Mouse (Mus musculus) C2C12 (cell line): ENCODE results near the gene 1700001C02Rik. TPM values are rescaled to one million over a fixed set of nuclear protein-coding genes. Genes with fewer than 3 reads are reported as not detected.

ENCODE experiments used
- H3K27me3 ChIP-seq: one replicate; pipeline ENCODE4 v1.6.1; 2011; ENCODE audit not compliant: control insufficient read depth, insufficient read depth, insufficient read length
- H3K36me3 ChIP-seq: one replicate; pipeline ENCODE4 v1.6.1; 2011; ENCODE audit not compliant: control insufficient read depth, insufficient read depth
- H3K4me3 ChIP-seq: one replicate; pipeline ENCODE4 v1.5.1; 2011; ENCODE audit warnings: mild to moderate bottlenecking, control low read depth; ENCODE audit not compliant: poor library complexity, insufficient read depth, severe bottlenecking
- H3K79me2 ChIP-seq: one replicate; pipeline ENCODE4 v1.6.1; 2011; ENCODE audit not compliant: control insufficient read depth, insufficient read depth
- H3K79me3 ChIP-seq: one replicate; pipeline ENCODE4 v1.6.1; 2011; ENCODE audit warnings: low read depth, control low read depth
- H3ac ChIP-seq: one replicate; pipeline ENCODE3; 2011; ENCODE audit warnings: low read depth; ENCODE audit not compliant: control insufficient read depth, insufficient read length
- CEBPB ChIP-seq: IDR thresholded peaks from one replicate; pipeline ENCODE4 v1.6.1; 2011; ENCODE audit warnings: low read depth, mild to moderate bottlenecking, control low read depth, moderate library complexity
- CTCF ChIP-seq: IDR thresholded peaks from one replicate; pipeline ENCODE4 v1.5.1; 2011; ENCODE audit not compliant: control insufficient read depth, insufficient read depth, insufficient read length
- FOSL1 ChIP-seq: IDR thresholded peaks from one replicate; pipeline ENCODE4 v1.8.0; 2011; ENCODE audit warnings: mild to moderate bottlenecking, low read length; ENCODE audit not compliant: poor library complexity, insufficient read depth, severe bottlenecking
- MAX ChIP-seq: IDR thresholded peaks from one replicate; pipeline ENCODE4 v1.6.1; 2011; ENCODE audit warnings: mild to moderate bottlenecking, control low read depth
- MYOD1 ChIP-seq: IDR thresholded peaks from one replicate; pipeline ENCODE4 v1.6.1; 2011; ENCODE audit warnings: low read depth; ENCODE audit not compliant: control insufficient read depth, insufficient read length
- MYOG ChIP-seq: IDR thresholded peaks from one replicate; pipeline ENCODE4 v1.6.1; 2011; ENCODE audit not compliant: control insufficient read depth, insufficient read length; ENCODE audit errors: extremely low read depth
- USF1 ChIP-seq: IDR thresholded peaks from one replicate; pipeline ENCODE4 v1.6.1; 2011; ENCODE audit warnings: low read depth, mild to moderate bottlenecking, control low read depth, moderate library complexity
- polyA plus RNA-seq: library from polyadenylated mRNA; unstranded; fragments of >200 nt; fragmentation: generic; extraction: Trizol; gene quantifications from one replicate; pipeline ENCODE4 v1.2.1, GENCODE M21; 2012; ENCODE audit warnings: missing spikeins

The 1700001C02Rik gene
- polyA plus RNA-seq, 1 experiment = not detected

DNA sequence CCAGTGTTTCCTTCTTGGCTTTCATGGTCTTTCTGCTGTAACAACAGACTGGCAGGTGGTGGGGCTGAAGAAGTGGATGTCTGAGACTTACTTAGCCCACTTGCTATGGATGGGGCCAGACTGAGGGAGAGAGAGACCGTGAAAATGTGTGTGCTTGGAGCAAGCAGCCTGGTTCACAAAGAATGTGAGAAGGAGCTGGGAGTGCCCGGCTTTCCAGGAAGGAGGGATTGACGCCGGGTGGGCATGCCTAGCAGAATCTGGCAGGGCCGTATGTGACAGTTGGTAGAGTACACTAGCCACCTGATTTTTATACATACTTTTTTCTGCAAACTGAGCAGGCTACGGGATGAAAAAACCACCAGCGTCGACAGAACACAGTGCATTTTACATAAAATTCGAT is 468 bp downstream of the 1700001C02Rik start:
- no peak overlapping the region for H3K4me3 ChIP-seq
- no peaks in the 10 kb centered on the region for H3K79me2 ChIP-seq
- TF ChIP-seq CTCF (no peak), MYOG (no peak), MAX (no peak), MYOD1 (no peak), USF1 (no peak), FOSL1 (no peak)
- no peak overlapping the region for H3ac ChIP-seq
- H3K79me3 ChIP-seq = no peaks in the 10 kb centered on the region
- peaks cover 86% of the 10 kb centered on the region for H3K27me3 ChIP-seq
- no peaks in the 10 kb centered on the region for H3K36me3 ChIP-seq

DNA sequence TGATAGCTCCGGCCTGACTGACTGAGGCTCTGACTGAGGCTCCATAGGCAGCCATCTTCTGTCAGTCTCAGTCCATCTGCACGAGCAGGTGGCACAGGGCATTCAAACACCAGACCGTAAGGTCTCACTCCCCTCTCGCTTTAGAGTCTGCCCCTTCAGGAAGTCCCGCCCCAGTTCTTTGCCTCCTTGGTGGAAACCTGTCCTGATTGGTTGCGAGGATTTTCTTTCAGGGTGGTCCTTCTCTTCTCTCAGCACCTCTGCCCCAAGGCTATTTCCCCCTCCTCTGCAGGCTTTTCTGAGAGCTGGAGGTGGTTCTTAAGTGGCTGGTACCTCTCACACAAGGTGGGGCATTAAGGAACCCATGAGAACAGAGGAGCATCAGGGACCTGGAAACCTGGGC is 4.6 kb downstream of the 1700001C02Rik start:
- no peak overlapping the region for H3K4me3 ChIP-seq

DNA sequence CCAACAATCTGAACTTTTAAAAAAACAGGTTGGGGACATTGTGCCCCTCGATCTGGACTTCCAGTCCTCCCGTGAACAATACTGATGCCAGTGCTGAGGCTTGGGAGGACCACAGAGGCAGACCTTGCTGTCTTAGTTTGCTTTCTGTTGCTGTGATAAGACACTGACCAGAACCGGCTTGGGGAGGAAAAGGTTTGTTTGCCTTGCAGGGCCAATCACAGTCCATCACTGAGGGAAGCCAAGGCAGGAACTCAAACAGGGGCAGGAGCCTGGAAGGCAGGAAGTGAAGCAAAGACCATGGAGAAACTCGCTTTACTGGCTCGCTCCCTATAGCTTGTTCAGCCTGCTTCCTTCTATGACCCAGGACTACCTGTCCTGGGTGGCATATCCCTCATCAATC is 6.3 kb downstream of the 1700001C02Rik start:
- Histone ChIP-seq H3K79me3 (no peaks in the 10 kb centered on the region), H3ac (no peak overlapping the region), H3K36me3 (no peaks in the 10 kb centered on the region), H3K27me3 (peaks cover 70% of the 10 kb centered on the region), H3K4me3 (no peak overlapping the region), H3K79me2 (no peaks in the 10 kb centered on the region)
- no peak for TF ChIP-seq FOSL1
- TF ChIP-seq MYOG = no peak
- no peak for TF ChIP-seq MAX
- no peak for TF ChIP-seq MYOD1
- TF ChIP-seq USF1 = no peak
- TF ChIP-seq CTCF = no peak
- TF ChIP-seq CEBPB = no peak

More for the DNA sequence above, 4.6 kb downstream of the 1700001C02Rik start:
- peaks cover 83% of the 10 kb centered on the region for H3K27me3 ChIP-seq
- H3K79me3 ChIP-seq = no peaks in the 10 kb centered on the region
- H3K36me3 ChIP-seq = no peaks in the 10 kb centered on the region
- TF ChIP-seq USF1 (no peak), CTCF (no peak), MYOG (no peak), MAX (no peak), FOSL1 (no peak), MYOD1 (no peak)
- no peak overlapping the region for H3ac ChIP-seq
- no peaks in the 10 kb centered on the region for H3K79me2 ChIP-seq

DNA sequence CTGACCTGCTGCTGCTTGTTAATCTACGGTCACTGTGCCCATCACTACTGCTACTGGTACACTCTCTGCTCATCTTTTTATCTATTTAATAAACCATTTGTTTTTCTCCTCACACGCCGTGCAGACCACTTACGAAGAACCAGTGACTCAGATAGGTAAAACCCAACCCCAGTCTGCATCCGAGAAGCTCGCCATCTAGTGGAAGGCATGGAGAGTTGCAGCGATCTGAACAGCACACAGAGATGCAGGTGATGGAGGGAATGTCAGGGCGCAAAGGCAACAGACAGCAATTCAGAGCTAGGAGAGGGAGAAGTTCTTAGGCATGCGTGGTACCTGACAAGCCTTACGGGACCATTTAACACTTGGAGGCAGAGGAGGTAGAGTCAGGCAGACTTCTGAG is 10.7 kb downstream of the 1700001C02Rik start:
- H3K27me3 ChIP-seq = peaks cover 57% of the 10 kb centered on the region
- H3K36me3 ChIP-seq = no peaks in the 10 kb centered on the region
- H3ac ChIP-seq = no peak overlapping the region
- H3K79me3 ChIP-seq = no peaks in the 10 kb centered on the region
- no peak overlapping the region for H3K4me3 ChIP-seq
- H3K79me2 ChIP-seq = no peaks in the 10 kb centered on the region
- TF ChIP-seq MYOG (no peak), USF1 (no peak), CEBPB (no peak), MAX (no peak), MYOD1 (no peak), CTCF (peak; percentile 30), FOSL1 (no peak)

DNA sequence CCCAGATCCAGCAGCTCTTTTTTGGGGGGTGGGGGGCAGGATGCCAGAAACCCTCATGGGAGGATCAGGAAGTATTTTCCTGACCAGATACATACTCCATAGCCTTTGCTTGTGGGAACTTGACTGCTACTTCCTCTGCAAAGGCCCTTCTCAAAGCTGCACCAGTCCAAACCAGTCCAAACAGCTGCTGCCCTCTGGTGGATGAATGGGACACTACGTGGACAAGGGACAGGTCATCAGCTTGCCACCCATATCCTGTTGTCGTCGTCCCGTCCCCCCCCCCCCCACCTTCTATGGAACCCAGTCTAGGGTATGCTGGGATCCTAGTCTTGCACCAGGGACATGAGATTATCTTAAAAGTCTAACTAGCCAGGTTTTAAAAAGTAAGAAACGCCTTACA is 16.5 kb downstream of the 1700001C02Rik start:
- Histone ChIP-seq H3K79me3 (no peaks in the 10 kb centered on the region), H3K79me2 (no peaks in the 10 kb centered on the region), H3ac (no peak overlapping the region), H3K4me3 (no peak overlapping the region), H3K36me3 (no peaks in the 10 kb centered on the region), H3K27me3 (peaks cover 60% of the 10 kb centered on the region)
- TF ChIP-seq CTCF (peak; percentile 57), MYOD1 (no peak)

DNA sequence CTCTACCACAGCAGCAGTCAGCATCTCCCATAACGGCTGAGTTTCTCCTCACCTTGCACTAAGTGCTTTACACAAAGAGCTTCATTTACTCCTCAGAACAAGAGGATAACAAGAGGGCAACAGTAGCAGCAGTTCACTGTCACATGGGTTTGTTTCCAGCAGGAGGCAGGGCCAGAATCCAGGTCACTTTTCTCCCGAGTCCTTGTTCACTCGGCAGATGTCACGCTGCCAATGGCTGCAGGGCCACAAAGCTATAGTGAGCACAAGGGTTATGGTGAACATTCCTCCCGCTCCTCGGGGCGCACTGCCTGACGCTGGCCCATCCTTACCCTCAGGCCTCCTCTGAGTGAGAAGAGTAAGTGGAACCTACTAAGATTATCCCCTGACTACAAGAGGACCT is 17.7 kb downstream of the 1700001C02Rik start:
- TF ChIP-seq FOSL1 = no peak
- Histone ChIP-seq H3K79me2 (no peaks in the 10 kb centered on the region), H3K27me3 (peaks cover 65% of the 10 kb centered on the region), H3ac (no peak overlapping the region), H3K36me3 (no peaks in the 10 kb centered on the region), H3K4me3 (no peak overlapping the region), H3K79me3 (no peaks in the 10 kb centered on the region)
